Mouse (Mus musculus) R1 (cell line): ENCODE data around the gene Alcam.

Experiments
- DNase-seq: peaks from one replicate; pipeline ENCODE4 v3.0.0-alpha.2; 2018; ENCODE audit warnings: low read depth, low spot score

Gene Alcam

GRCm38 (mm10) chr16:52453971-52454514 is at the start of gene Alcam:
TSS of gene Alcam (minus strand) at chr16:52454074.
- no peak for DNase-seq

- no peak for DNase-seq
Observed at GRCm38 (mm10) chr16:52498757-52499335, 45.0 kb upstream of the Alcam start.

GRCm38 (mm10) chr16:52490542-52490941 is 36.7 kb upstream of the Alcam start:
- DNase-seq = no peak

- no peak for DNase-seq
Observed at GRCm38 (mm10) chr16:52474235-52474634, 20.4 kb upstream of the Alcam start.

GRCm38 (mm10) chr16:52473089-52473488 is 19.2 kb upstream of the Alcam start:
- no peak for DNase-seq

GRCm38 (mm10) chr16:52472635-52473034 is 18.8 kb upstream of the Alcam start:
- no peak for DNase-seq

- DNase-seq = no peak
Observed at GRCm38 (mm10) chr16:52472059-52472458, 18.2 kb upstream of the Alcam start.

GRCm38 (mm10) chr16:52470881-52471280 is 17.0 kb upstream of the Alcam start:
- no peak for DNase-seq

GRCm38 (mm10) chr16:52470226-52470625 is 16.4 kb upstream of the Alcam start:
- no peak for DNase-seq

- DNase-seq = no peak
Observed at GRCm38 (mm10) chr16:52468426-52468825, 14.6 kb upstream of the Alcam start.

- no peak for DNase-seq
Observed at GRCm38 (mm10) chr16:52466770-52467169, 12.9 kb upstream of the Alcam start.

GRCm38 (mm10) chr16:52464597-52464996 is 10.7 kb upstream of the Alcam start:
- DNase-seq = no peak

- DNase-seq = peak; percentile 96
Observed at GRCm38 (mm10) chr16:52452862-52453715, 785 bp downstream of the Alcam start.

- DNase-seq = no peak
Observed at GRCm38 (mm10) chr16:52452477-52452831, 1.4 kb downstream of the Alcam start.

GRCm38 (mm10) chr16:52451786-52452476 is 1.9 kb downstream of the Alcam start:
- DNase-seq = peak; percentile 19

GRCm38 (mm10) chr16:52451101-52451785 is 2.6 kb downstream of the Alcam start:
- DNase-seq = no peak

GRCm38 (mm10) chr16:52450245-52451100 is 3.4 kb downstream of the Alcam start:
- DNase-seq = peak; percentile 31

- no peak for DNase-seq
Observed at GRCm38 (mm10) chr16:52449889-52450244, 4.0 kb downstream of the Alcam start.

GRCm38 (mm10) chr16:52445984-52446383 is 7.9 kb downstream of the Alcam start:
- DNase-seq = no peak

GRCm38 (mm10) chr16:52443635-52444505 is 10.0 kb downstream of the Alcam start:
- DNase-seq = peak; percentile 30
